Mouse (Mus musculus) cerebellum, adult (tissue): ENCODE results near the gene F11r.

Source experiments
- ATAC-seq: cut with Nextera tagmentation; 2 replicates; pipeline ENCODE4 v1.9.2; 2017; ENCODE audit warnings: mild to moderate bottlenecking, moderate library complexity, mixed read lengths; ENCODE audit not compliant: insufficient number of reproducible peaks, low FRiP score, low TSS enrichment

The F11r gene

GRCm38 (mm10) chr1:171513234-171513633 is 75.9 kb downstream of the F11r start:
- no peak for ATAC-seq

DNA sequence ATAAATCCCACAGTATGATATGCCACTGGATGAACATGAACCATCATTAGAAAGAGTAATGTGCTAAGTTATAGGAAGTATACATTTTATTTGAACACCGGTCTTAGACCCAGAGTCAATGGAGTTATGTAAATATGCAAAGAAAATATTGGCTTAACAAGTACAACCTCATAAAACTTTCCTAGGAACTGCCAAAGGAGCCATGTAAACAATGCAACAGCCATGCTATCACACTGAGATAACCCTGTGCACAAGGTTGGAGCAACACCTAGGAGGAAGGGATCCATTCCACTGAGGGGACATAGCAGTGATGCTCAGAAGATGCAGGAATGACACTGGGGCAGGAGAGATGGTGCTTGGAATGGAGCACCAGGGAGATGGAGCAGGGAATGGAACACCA is 76.4 kb downstream of the F11r start:
- no peak for ATAC-seq
